Mouse (Mus musculus) limb, embryonic 10.5 days (tissue): ENCODE data around the gene Eef1a2. TPM values are rescaled to one million over a fixed set of nuclear protein-coding genes. Genes with fewer than 3 reads are reported as not detected.

ENCODE experiments used
- DNase-seq: peaks from one replicate; pipeline ENCODE4 v3.0.0-alpha.2; 2017; ENCODE audit warnings: low spot score
- H3K27ac ChIP-seq: fragments of 300-500 bp; sonication (generic); 2 replicates; pipeline ENCODE4 v1.5.1; 2016; ENCODE audit warnings: mild to moderate bottlenecking
- H3K27me3 ChIP-seq: fragments of 300-500 bp; sonication (generic); 2 replicates; pipeline ENCODE4 v1.6.1; 2016; ENCODE audit warnings: low read depth, mild to moderate bottlenecking; ENCODE audit not compliant: poor library complexity, severe bottlenecking
- H3K36me3 ChIP-seq: fragments of 300-500 bp; sonication (generic); 2 replicates; pipeline ENCODE4 v1.6.1; 2016; ENCODE audit warnings: mild to moderate bottlenecking, moderate library complexity
- H3K4me1 ChIP-seq: fragments of 300-500 bp; sonication (generic); 2 replicates; pipeline ENCODE4 v1.6.1; 2016
- H3K4me3 ChIP-seq: fragments of 300-500 bp; sonication (generic); 2 replicates; pipeline ENCODE4 v1.5.1; 2016; ENCODE audit warnings: mild to moderate bottlenecking, moderate library complexity
- H3K9me3 ChIP-seq: fragments of 300-500 bp; sonication (generic); replicated peaks from 2 replicates; pipeline ENCODE4 v1.6.1; 2016; ENCODE audit warnings: mild to moderate bottlenecking
- WGBS: fragments of 180-500 bp; shearing (Covaris S2); methylation state at CpG from one replicate; pipeline ENCODE4 v1.1.7; 2016; 5-methylcytosine and 5-hydroxymethylcytosine counted together
- polyA plus RNA-seq: library from polyadenylated mRNA; unstranded; fragments of >200 nt; fragmentation: Nextera tagmentation; extraction: Ambion mirVana; gene quantifications from 2 replicates; pipeline ENCODE4 v1.2.1, GENCODE M21; 2016

Gene Eef1a2
- polyA plus RNA-seq, 1 experiment from 2014 or later: not detected

DNA sequence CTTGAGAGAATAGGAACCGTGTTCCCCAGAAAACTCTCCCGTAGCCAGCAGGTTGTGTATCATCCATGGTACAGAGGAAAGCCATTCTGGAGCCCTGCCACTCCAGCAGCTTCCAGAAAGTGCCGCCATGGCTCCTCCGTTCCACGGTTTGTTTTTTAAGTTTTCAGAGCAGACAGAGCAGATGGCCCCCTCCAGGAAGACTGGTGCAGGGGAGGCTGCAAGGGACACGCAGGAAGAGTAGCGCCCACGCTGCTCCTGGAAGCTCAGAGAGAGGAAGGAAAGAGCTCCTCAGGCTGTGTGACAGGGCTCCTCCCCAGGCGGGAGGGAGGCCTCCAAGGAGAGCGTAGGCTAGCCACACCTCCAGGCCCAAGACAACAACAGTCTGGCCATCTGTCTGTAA is 36.9 kb downstream of the Eef1a2 start:
- H3K27ac ChIP-seq: no peak overlapping the region
- H3K27me3 ChIP-seq: no peaks in the 10 kb centered on the region
- WGBS: 28% methylated on average over 10 of the region's 10 CpGs
- H3K36me3 ChIP-seq: no peaks in the 10 kb centered on the region
- no peak overlapping the region for H3K4me3 ChIP-seq
- no peak for DNase-seq
- no peaks in the 10 kb centered on the region for H3K4me1 ChIP-seq
- H3K9me3 ChIP-seq: no peaks in the 10 kb centered on the region

DNA sequence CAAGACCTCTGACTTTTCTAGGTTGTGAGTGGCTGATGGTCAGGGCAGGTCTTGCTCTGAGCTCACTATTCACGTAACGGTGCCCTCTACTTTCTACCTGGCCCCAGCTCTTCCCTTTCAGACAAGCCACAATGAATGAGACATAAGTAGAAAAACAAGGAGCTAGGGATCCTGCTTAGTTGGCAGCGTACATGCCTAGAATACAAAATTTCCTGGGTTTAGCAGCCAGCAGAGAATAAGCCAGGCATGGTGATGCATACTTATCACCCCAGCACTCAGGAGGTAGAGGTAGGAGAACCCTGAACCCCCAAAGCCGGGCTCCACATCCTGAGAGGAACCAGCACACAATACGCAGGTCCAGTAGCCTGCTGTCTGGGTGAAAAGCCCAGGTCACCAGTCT is 40.4 kb downstream of the Eef1a2 start:
- Histone ChIP-seq H3K36me3 (no peaks in the 10 kb centered on the region), H3K4me3 (no peak overlapping the region), H3K27ac (no peak overlapping the region), H3K4me1 (no peaks in the 10 kb centered on the region), H3K9me3 (no peaks in the 10 kb centered on the region), H3K27me3 (no peaks in the 10 kb centered on the region)
- 83% methylated on average over 5 of the region's 5 CpGs for WGBS
- DNase-seq: no peak

DNA sequence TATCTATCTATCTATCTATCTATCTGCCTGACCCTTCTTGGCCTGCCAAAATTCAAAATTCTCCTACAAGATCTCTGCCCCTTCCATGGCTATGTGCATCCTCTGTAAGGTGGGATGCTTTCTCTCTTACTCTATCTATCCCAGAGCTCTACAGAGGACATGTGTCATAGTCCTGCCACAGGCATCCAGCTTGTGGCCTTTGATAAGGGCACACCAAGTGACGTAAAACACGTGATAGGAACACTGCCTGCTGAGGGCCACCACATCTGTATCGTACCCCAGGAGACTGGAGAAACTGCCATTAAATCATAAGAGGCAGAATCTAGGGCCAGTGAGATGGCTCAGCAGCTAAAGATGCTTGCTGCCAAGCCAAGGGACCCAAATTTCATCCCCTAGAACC is 41.4 kb downstream of the Eef1a2 start:
- Histone ChIP-seq H3K27ac (no peak overlapping the region), H3K4me3 (no peak overlapping the region), H3K4me1 (no peaks in the 10 kb centered on the region), H3K9me3 (no peaks in the 10 kb centered on the region), H3K27me3 (no peaks in the 10 kb centered on the region), H3K36me3 (no peaks in the 10 kb centered on the region)
- 85% methylated on average over 3 of the region's 3 CpGs for WGBS
- DNase-seq: no peak

DNA sequence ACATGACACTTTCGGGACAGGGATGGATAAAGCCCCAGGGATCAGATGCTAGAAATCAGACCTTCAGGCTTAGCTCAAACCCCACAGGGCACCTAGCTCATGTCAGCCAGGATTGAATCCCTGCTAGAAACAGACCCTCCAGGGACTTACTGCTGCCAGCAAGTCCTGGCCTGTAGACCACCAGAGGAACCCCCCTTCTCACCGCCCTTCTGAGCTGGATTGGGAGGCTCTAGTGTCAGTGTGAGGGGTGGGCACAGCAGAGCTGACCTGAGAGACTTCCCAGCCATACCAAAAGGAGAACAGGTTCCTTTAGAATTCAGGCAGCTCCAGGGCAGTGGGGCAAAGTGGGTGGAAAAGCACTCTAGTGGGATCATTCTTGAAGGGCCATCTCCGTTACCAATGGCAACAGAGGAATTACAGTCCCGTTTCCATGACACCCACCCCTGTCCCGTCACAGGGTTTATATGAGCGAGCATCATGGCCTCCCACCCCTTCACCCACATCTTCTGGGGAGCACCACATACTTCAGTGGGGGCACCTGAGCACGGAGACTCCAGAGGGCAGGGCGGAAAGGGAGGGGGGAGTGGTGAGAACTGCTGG is 43.0 kb downstream of the Eef1a2 start:
- Histone ChIP-seq H3K4me3 (no peak overlapping the region), H3K27ac (no peak overlapping the region), H3K9me3 (no peaks in the 10 kb centered on the region), H3K36me3 (no peaks in the 10 kb centered on the region), H3K4me1 (no peaks in the 10 kb centered on the region), H3K27me3 (no peaks in the 10 kb centered on the region)
- no peak for DNase-seq
- WGBS: 80% methylated on average over 8 of the region's 8 CpGs

DNA sequence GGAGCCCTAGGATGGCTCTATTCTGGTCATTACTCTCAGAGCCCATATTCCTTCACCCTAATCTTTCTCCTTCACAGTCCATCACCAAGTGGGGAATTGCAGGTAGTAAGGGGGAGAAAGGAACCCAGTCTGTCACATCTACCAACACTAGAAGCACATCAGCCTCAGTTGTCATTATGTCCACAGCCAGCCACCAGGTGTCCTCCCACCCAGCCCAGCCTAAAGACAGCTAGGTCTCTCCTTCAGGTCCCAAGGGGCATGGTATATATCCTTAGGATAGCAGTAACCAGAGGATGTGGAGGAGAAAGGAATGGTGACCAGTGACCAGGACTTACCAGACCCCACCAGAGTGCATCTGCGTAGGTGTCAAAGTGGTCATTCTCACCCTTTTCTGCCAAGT is 45.1 kb downstream of the Eef1a2 start:
- Histone ChIP-seq H3K4me3 (no peak overlapping the region), H3K4me1 (no peaks in the 10 kb centered on the region), H3K27me3 (no peaks in the 10 kb centered on the region), H3K36me3 (no peaks in the 10 kb centered on the region), H3K27ac (no peak overlapping the region), H3K9me3 (no peaks in the 10 kb centered on the region)
- no peak for DNase-seq
- WGBS: 96% methylated on average over 1 of the region's 1 CpGs

DNA sequence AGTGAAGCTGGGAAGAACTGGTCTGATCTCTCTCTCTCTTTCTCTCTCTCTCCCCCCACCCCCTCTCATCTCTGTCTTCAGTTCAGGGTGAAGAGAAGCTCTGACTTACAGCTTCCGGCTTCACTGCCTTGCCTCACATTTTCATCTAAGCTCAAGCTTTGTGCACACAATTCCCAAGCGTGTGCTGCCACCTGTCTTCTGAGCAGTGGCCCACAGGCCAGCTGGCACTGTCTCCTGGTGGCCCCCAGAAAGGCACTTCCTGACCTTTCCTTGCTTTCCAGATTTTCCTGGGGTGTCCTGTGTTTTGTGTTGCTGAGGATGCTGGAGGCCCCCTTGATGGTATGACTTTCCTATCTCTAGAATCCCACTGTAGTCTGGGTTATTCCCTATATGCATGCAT is 52.7 kb downstream of the Eef1a2 start:
- no peak overlapping the region for H3K4me3 ChIP-seq
- DNase-seq: no peak
- H3K27ac ChIP-seq: no peak overlapping the region
- peaks cover 8% of the 10 kb centered on the region; the same call in 1 of the 2 replicates for H3K4me1 ChIP-seq
- WGBS: 56% methylated on average over 2 of the region's 2 CpGs
- no peaks in the 10 kb centered on the region for H3K36me3 ChIP-seq
- H3K27me3 ChIP-seq: no peaks in the 10 kb centered on the region
- no peaks in the 10 kb centered on the region for H3K9me3 ChIP-seq

DNA sequence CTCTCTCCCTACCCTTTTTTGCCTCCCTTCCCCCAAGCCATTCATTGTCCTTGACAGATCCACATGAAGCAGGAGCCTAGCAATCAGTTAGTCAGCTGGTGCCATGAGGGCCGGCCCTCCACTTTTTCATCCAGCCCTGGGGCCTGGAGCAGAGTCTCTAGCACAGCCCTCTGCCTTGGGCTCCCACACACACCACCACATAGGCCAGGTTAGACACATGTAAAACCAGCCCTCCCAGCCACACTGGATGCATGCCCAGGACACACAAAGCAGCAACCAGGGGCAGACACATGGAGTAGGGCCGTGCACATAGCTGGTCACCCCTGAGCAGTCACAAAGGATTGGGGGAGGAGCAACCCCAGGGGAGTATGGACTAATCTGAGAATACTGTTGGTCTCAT is 54.7 kb downstream of the Eef1a2 start:
- DNase-seq: no peak
- 57% methylated on average over 2 of the region's 2 CpGs for WGBS

DNA sequence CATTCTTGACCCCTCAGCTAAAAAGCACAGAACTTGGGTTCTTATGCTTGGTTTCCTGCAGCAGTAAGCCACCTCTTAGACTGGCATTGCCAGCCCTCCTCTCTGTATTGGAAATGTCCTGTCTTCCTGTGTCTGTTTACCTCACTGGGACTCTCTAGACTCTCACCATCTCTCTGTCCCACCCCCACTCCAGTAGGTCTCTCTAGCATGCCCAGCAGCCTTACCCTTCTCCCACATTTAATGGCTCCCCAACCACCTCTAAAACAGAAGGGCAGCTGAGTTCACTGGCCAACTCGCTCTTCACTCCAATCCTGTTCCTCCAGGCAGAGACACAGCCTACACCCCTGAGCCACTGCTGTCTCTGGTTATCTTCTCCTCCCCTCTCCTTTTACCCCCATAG is 55.2 kb downstream of the Eef1a2 start:
- no peak overlapping the region for H3K27ac ChIP-seq
- H3K4me3 ChIP-seq: no peak overlapping the region
- H3K9me3 ChIP-seq: no peaks in the 10 kb centered on the region
- H3K36me3 ChIP-seq: no peaks in the 10 kb centered on the region
- DNase-seq: no peak
- 46% methylated on average over 1 of the region's 1 CpGs for WGBS
- H3K27me3 ChIP-seq: 0 out of 2 replicates have a peak, but pooled peaks cover 4% of the 10 kb centered on the region
- peaks cover 8% of the 10 kb centered on the region; the same call in 1 of the 2 replicates for H3K4me1 ChIP-seq

More for the DNA sequence above, 54.7 kb downstream of the Eef1a2 start:
- Histone ChIP-seq H3K27ac (no peak overlapping the region), H3K27me3 (no peaks in the 10 kb centered on the region), H3K9me3 (no peaks in the 10 kb centered on the region), H3K4me3 (no peak overlapping the region), H3K4me1 (peaks cover 8% of the 10 kb centered on the region; the same call in 1 of the 2 replicates), H3K36me3 (no peaks in the 10 kb centered on the region)

DNA sequence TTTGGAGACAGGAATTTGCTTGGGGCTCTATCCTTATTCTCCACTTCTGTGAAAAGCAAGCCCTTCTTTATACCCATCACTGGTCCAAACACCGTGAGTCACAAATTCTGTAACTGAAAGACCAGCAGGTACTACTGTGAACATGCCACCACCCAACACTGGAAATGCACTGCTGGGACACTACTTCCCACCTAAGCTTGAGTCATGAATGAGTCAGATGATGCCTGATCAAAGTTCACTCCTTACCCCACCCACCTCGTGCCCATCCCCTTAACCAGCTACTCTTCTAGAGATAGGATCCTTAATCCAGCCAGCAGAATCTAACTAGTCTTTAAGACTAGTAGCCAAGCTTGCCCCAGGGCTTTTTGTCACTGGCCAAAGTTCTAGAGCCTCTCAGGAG is 56.7 kb downstream of the Eef1a2 start:
- no peak for DNase-seq
- 84% methylated on average over 2 of the region's 2 CpGs for WGBS
- Histone ChIP-seq H3K27ac (no peak overlapping the region), H3K4me1 (peaks cover 11% of the 10 kb centered on the region; the same call in 1 of the 2 replicates), H3K36me3 (no peaks in the 10 kb centered on the region), H3K27me3 (0 out of 2 replicates have a peak, but pooled peaks cover 9% of the 10 kb centered on the region), H3K4me3 (no peak overlapping the region), H3K9me3 (no peaks in the 10 kb centered on the region)

Other genes starting within 250 kb of the Eef1a2 start
- 76.4 and 77.8 TPM in 2 replicates for gene Ythdf1, start 236.1 kb downstream of the Eef1a2 start, polyA plus RNA-seq
- gene Birc7, start 228.0 kb downstream of the Eef1a2 start, polyA plus RNA-seq: not detected in 2 replicates
- gene Nkain4, start 202.3 kb downstream of the Eef1a2 start, polyA plus RNA-seq: 2.7 and 4.4 TPM in 2 replicates
- 75.7 and 101 TPM in 2 replicates for gene Arfgap1, start 189.8 kb downstream of the Eef1a2 start, polyA plus RNA-seq
- gene Col20a1, start 170.5 kb downstream of the Eef1a2 start, polyA plus RNA-seq: 0.09 and 0.13 TPM in 2 replicates
- 0.65 and 1.3 TPM in 2 replicates for gene Chrna4, start 113.5 kb downstream of the Eef1a2 start, polyA plus RNA-seq
- 0.10 and 0.20 TPM in 2 replicates for gene Kcnq2, start 21.7 kb downstream of the Eef1a2 start, polyA plus RNA-seq
- 394 and 428 TPM in 2 replicates for gene Ppdpf, start 30.2 kb upstream of the Eef1a2 start, polyA plus RNA-seq
- gene Ptk6, start 45.8 kb upstream of the Eef1a2 start, polyA plus RNA-seq: not detected in 2 replicates
- 1.6 and 2.0 TPM in 2 replicates for gene Srms, start 56.2 kb upstream of the Eef1a2 start, polyA plus RNA-seq
- gene Fndc11, start 63.0 kb upstream of the Eef1a2 start, polyA plus RNA-seq: 0.34 and 0.73 TPM in 2 replicates
- 0.87 and 1.2 TPM in 2 replicates for gene Helz2, start 85.0 kb upstream of the Eef1a2 start, polyA plus RNA-seq
- gene Gmeb2, start 131.0 kb upstream of the Eef1a2 start, polyA plus RNA-seq: 20.3 and 23.0 TPM in 2 replicates
- 0.21 and 0.41 TPM in 2 replicates for gene Stmn3, start 157.5 kb upstream of the Eef1a2 start, polyA plus RNA-seq
- gene Rtel1, start 162.7 kb upstream of the Eef1a2 start, polyA plus RNA-seq: 79.8 and 80.8 TPM in 2 replicates
- gene Zgpat, start 207.9 kb upstream of the Eef1a2 start, polyA plus RNA-seq: 43.8 and 54.0 TPM in 2 replicates
- gene Arfrp1, start 208.4 kb upstream of the Eef1a2 start, polyA plus RNA-seq: 79.7 and 80.9 TPM in 2 replicates
- gene Lime1, start 223.1 kb upstream of the Eef1a2 start, polyA plus RNA-seq: 26.1 and 30.6 TPM in 2 replicates